Comparison of ENCODE assay signal across 22 mouse cellular contexts in the genomic region with DNA sequence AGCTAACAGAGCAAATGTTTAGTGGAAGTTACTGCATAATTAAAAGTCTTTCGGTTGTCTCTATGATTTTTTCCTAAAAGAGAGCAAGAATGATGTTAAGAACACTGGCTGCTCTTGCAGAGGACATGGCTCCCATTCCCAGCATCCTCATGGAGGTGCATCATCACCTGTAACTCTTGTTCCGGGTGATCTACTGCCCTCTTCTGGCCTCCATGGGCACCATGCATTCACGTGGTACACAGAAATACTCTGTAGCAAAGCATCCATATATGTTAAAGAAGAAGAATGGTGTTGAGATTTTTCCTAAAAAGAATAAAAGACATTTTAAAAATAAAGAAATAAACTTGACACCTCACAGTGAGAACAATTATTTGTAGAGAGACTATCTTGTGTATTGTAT. TPM values are rescaled to one million over a fixed set of nuclear protein-coding genes. Genes with fewer than 3 reads are reported as not detected.
A peak's percentile ranks its signal among the peaks of the same experiment; 100 is the strongest.
DNase-seq lines count a peak whose midpoint lies in the region; TF ChIP-seq lines count a peak whose summit lies in the region.
"Had no signal": no experiment of that assay in that cellular context is flagged by ENCODE, and none has a peak within 500 bp of the region (broad histone marks: within the 10 kb centered on the region; RNA-seq: fewer than 3 reads in every experiment).

No protein-coding gene starts in this region.

- no peak overlapping the region for H3K4me3 ChIP-seq in gastrocnemius, adult 2 months
- no peak overlapping the region for H3K4me3 ChIP-seq in layer of hippocampus, adult 2 months
- H3K4me3 ChIP-seq: heart, embryonic 13.5 days; hindbrain, embryonic 15.5 days; limb, embryonic 12.5 days had no signal

- TF ChIP-seq CTCF in gastrocnemius, adult 2 months (IDR thresholded peaks at IDR 0.05): peak; percentile 20
- TF ChIP-seq CTCF in layer of hippocampus, adult 2 months (conservative IDR thresholded peaks at IDR 0.05): peak; percentile 53

- no peak overlapping the region for H3K27ac ChIP-seq in gastrocnemius, adult 2 months
- H3K27ac ChIP-seq in layer of hippocampus, adult 2 months: no peak overlapping the region
- H3K27ac ChIP-seq: heart, embryonic 13.5 days; hindbrain, embryonic 15.5 days; limb, embryonic 12.5 days had no signal

- intact Hi-C loops in gastrocnemius, adult 2 months (cut with DNase I): loop anchor here (5.0 kb wide), 1 partner anchor 129 kb away; a partner anchor contains a TSS

- DNase-seq in gastrocnemius, adult 2 months: no peak
- DNase-seq in gastrocnemius, adult 8-10 months (ENCODE audit: low spot score in 2 of 2): no peak
- no peak for DNase-seq in layer of hippocampus, adult 2 months (ENCODE audit: low spot score in 2 of 2)
- DNase-seq in layer of hippocampus, postnatal 36 days: no peak
- peak; percentile 18 for DNase-seq in CD4-positive helper T cell, adult 2 months (ENCODE audit: low read depth, low spot score)
- DNase-seq in induced T-regulatory cell, adult 2 months (ENCODE audit: low read depth): peak; percentile 37
- no peak for DNase-seq in ovary, adult 18-20 months (ENCODE audit: low spot score)
- DNase-seq: adrenal gland, postnatal 10 days; cerebellum, adult 11 months; cerebellum, postnatal 14 days; embryo, embryonic 11 days; heart, postnatal 36 days; kidney, adult 18-20 months; kidney, postnatal 14 days; layer of hippocampus, adult 9-11 months; lung, adult 18-20 months; lung, postnatal 36 days; spleen, adult 18-20 months; thymus, adult 18-20 months had no signal

RNA-seq across cellular contexts. Expression of a gene that starts 3.0 kb away (rescaled TPM):
- 10 to 100 TPM; 41.3 to 44.5 TPM for total RNA-seq in gastrocnemius, adult 2 months (2021)
- total RNA-seq in gastrocnemius, adult 8-10 months (2022): 10 to 100 TPM; 37.7 to 49.3 (median 41.0) TPM
- 100 to 1,000 TPM; 210 to 216 TPM for total RNA-seq in layer of hippocampus, adult 2 months (2021)
- total RNA-seq in layer of hippocampus, postnatal 36 days (2021): 100 to 1,000 TPM; 211 to 222 TPM

Comparison
In these comparisons a context has a peak if more than half of its experiments do, and no peak if none do; other contexts are left out.
1. DNase-seq: peak in CD4-positive helper T cell, adult 2 months (single experiment) and induced T-regulatory cell, adult 2 months (single experiment); none in gastrocnemius, adult 2 months (single experiment), gastrocnemius, adult 8-10 months (0 of 2), layer of hippocampus, adult 2 months (0 of 2), layer of hippocampus, postnatal 36 days (0 of 2) and ovary, adult 18-20 months (single experiment).
2. RNA of a gene that starts 3.0 kb away (total RNA-seq): 211 to 222 TPM in layer of hippocampus, postnatal 36 days and 210 to 216 TPM in layer of hippocampus, adult 2 months; 41.3 to 44.5 TPM in gastrocnemius, adult 2 months and 37.7 to 49.3 TPM in gastrocnemius, adult 8-10 months; every median in the first group is over 4 times any median in the second.